In the genomic region with DNA sequence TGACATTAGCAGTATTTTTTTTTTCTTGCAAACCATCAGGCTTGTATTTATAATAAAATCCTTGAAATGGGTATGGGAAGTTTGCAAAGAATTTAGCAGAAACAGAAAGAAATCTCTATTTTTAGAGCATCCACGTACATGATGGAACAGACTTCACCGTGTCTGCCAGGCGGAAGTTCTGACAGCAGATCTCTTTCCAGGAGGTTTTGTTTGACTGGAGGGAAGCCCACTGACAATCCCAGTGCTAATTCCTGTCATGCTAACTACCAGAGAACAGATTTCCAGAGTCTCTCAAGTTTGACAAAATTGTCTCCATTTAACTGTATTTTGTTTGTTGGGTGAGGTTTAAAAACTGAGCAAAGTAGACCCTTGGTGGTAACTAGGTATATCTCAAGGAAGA, we compare ENCODE assay signal across 17 mouse cellular contexts.
"Had no signal": no experiment of that assay in that cellular context is flagged by ENCODE, and none has a peak within 500 bp of the region (broad histone marks: within the 10 kb centered on the region; RNA-seq: fewer than 3 reads in every experiment).

No protein-coding gene starts in this region.

- H3K9ac ChIP-seq: liver, embryonic 15.5 days; liver, postnatal 0 days; lung, embryonic 15.5 days; midbrain, embryonic 12.5 days; neural tube, embryonic 12.5 days; stomach, embryonic 15.5 days had no signal

- H3K27me3 ChIP-seq: liver, embryonic 15.5 days; lung, embryonic 15.5 days; midbrain, embryonic 12.5 days; neural tube, embryonic 12.5 days; stomach, embryonic 15.5 days had no signal

- H3K4me3 ChIP-seq: liver, embryonic 15.5 days; lung, embryonic 15.5 days; midbrain, embryonic 10.5 days; midbrain, embryonic 12.5 days; neural tube, embryonic 12.5 days; stomach, embryonic 15.5 days had no signal

- H3K4me2 ChIP-seq: liver, embryonic 15.5 days; lung, embryonic 15.5 days; midbrain, embryonic 12.5 days; neural tube, embryonic 12.5 days; stomach, embryonic 15.5 days had no signal

- H3K4me1 ChIP-seq: liver, embryonic 15.5 days; lung, embryonic 15.5 days; midbrain, embryonic 10.5 days; midbrain, embryonic 12.5 days; neural tube, embryonic 12.5 days; stomach, embryonic 15.5 days had no signal

- H3K27ac ChIP-seq: liver, embryonic 15.5 days; lung, embryonic 15.5 days; midbrain, embryonic 10.5 days; midbrain, embryonic 12.5 days; neural tube, embryonic 12.5 days; stomach, embryonic 15.5 days; stomach, postnatal 0 days had no signal

- DNase-seq: liver, postnatal 0 days; lung, adult 2 months; lung, postnatal 14 days; lung, postnatal 36 days; midbrain, embryonic 14.5 days; right cerebral cortex, postnatal 14 days; thymus, adult 2 months; thymus, postnatal 25 days; thymus, postnatal 4 days had no signal

- H3K36me3 ChIP-seq: liver, embryonic 15.5 days; lung, embryonic 15.5 days; midbrain, embryonic 10.5 days; midbrain, embryonic 12.5 days; neural tube, embryonic 12.5 days; stomach, embryonic 15.5 days had no signal

- H3K9me3 ChIP-seq: liver, embryonic 15.5 days; lung, embryonic 15.5 days; midbrain, embryonic 10.5 days; midbrain, embryonic 12.5 days; neural tube, embryonic 12.5 days; stomach, embryonic 15.5 days had no signal

- ATAC-seq: liver, postnatal 0 days; lung, postnatal 0 days had no signal
